Mouse (Mus musculus): ENCODE measurements around the gene Tmem91.

The Tmem91 gene

GRCm38 (mm10) chr7:25624851-25625250 lies 50.1 kb downstream of the Tmem91 start:
- no peak for DNase-seq

GRCm38 (mm10) chr7:25623857-25624370 lies 51.1 kb downstream of the Tmem91 start:
- no peak for DNase-seq

- DNase-seq: no peak
Observed at GRCm38 (mm10) chr7:25620751-25621150, 54.2 kb downstream of the Tmem91 start.

- DNase-seq: no peak
Observed at GRCm38 (mm10) chr7:25620101-25620500, 54.9 kb downstream of the Tmem91 start.

DNA sequence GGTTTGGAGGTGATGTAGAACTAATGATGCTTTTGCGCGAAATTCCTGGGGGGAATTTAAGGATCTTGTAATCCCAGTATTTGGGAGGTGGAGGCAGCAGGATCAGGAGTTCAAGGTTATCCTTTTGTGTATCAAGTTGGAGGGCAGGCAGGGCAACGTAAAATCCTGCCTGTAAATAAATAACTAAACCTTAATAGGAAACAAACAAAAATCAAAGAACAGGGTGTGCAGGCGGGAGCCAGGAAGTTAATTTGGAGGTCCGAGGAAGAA lies 55.3 kb downstream of the Tmem91 start:
- no peak for DNase-seq
